Comparison of ENCODE assay signal across 26 mouse cellular contexts in the genomic region with DNA sequence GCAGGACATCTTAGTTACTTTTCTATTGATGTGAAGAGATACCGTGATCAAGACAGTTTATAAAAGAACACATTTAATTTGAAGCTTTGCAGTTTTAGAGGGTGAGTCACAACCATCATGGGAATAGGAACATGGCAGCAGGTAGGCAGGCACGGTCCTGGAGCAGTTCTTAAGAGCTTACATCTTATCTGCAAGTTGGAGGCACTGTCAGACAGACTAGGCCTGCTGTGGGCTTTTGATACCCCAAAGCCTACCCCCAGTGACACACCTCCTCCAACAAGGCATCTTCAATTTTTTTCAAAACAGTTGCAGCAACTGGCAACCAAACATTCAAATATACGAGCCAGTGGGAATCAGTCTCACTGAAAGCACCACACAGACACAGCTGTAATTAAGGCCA. TPM values are rescaled to one million over a fixed set of nuclear protein-coding genes. Genes with fewer than 3 reads are reported as not detected.
"Had no signal": no experiment of that assay in that cellular context is flagged by ENCODE, and none has a peak within 500 bp of the region (broad histone marks: within the 10 kb centered on the region; RNA-seq: fewer than 3 reads in every experiment).

No protein-coding gene starts in this region.

- H3K36me3 ChIP-seq: limb, embryonic 15.5 days; midbrain, embryonic 10.5 days; midbrain, embryonic 12.5 days; neural tube, embryonic 13.5 days; neural tube, embryonic 15.5 days had no signal

- H3K9me3 ChIP-seq: limb, embryonic 15.5 days; midbrain, embryonic 10.5 days; midbrain, embryonic 12.5 days; neural tube, embryonic 13.5 days; neural tube, embryonic 15.5 days had no signal

- H3K27ac ChIP-seq: limb, embryonic 15.5 days; midbrain, embryonic 10.5 days; midbrain, embryonic 12.5 days; neural tube, embryonic 13.5 days; neural tube, embryonic 15.5 days had no signal

- H3K4me2 ChIP-seq: limb, embryonic 15.5 days; lung, embryonic 14.5 days; midbrain, embryonic 12.5 days; neural tube, embryonic 13.5 days; neural tube, embryonic 15.5 days had no signal

- DNase-seq: lung, adult 18-20 months; lung, embryonic 14.5 days; lung, postnatal 10 days; lung, postnatal 4 days; midbrain, embryonic 14.5 days; retina, postnatal 1 day; right cerebral cortex, adult 18-20 months; right cerebral cortex, postnatal 25 days; right cerebral cortex, postnatal 4 days; thymus, adult 18-20 months; thymus, postnatal 25 days; thymus, postnatal 4 days had no signal

- H3K9ac ChIP-seq: limb, embryonic 15.5 days; lung, embryonic 14.5 days; midbrain, embryonic 12.5 days; neural tube, embryonic 13.5 days; neural tube, embryonic 15.5 days had no signal

- H3K27me3 ChIP-seq: limb, embryonic 15.5 days; midbrain, embryonic 12.5 days; neural tube, embryonic 13.5 days; neural tube, embryonic 15.5 days had no signal

- H3K4me3 ChIP-seq: limb, embryonic 15.5 days; midbrain, embryonic 10.5 days; midbrain, embryonic 12.5 days; myocyte; neural tube, embryonic 13.5 days; neural tube, embryonic 15.5 days had no signal

- ATAC-seq: midbrain, embryonic 16.5 days had no signal

RNA-seq across cellular contexts. Expression of gene Dydc2, which starts 1.3 kb away (rescaled TPM):
- polyA plus RNA-seq: limb, embryonic 15.5 days; lung, embryonic 14.5 days; myocyte; neural tube, embryonic 13.5 days; small intestine, adult 2 months; spleen, adult 2 months; stomach, embryonic 14.5 days; stomach, embryonic 16.5 days; urinary bladder, adult 2 months had no signal

RNA-seq across cellular contexts. Expression of gene Dydc1, which starts 2.4 kb away (rescaled TPM):
- polyA plus RNA-seq: limb, embryonic 15.5 days; lung, embryonic 14.5 days; midbrain, embryonic 10.5 days; midbrain, embryonic 12.5 days; midbrain, embryonic 14.5 days; midbrain, embryonic 16.5 days; myocyte; neural tube, embryonic 11.5 days; neural tube, embryonic 13.5 days; neural tube, embryonic 15.5 days; small intestine, adult 2 months; spleen, adult 2 months; stomach, embryonic 14.5 days; stomach, embryonic 16.5 days; thymus, postnatal 0 days; urinary bladder, adult 2 months had no signal

RNA-seq across cellular contexts. Expression of gene Mat1a, which starts 34.5 kb away (rescaled TPM):
- polyA plus RNA-seq: midbrain, embryonic 10.5 days; midbrain, embryonic 12.5 days; midbrain, embryonic 14.5 days; midbrain, embryonic 16.5 days; myocyte; neural tube, embryonic 11.5 days; neural tube, embryonic 13.5 days; neural tube, embryonic 15.5 days; small intestine, adult 2 months; stomach, embryonic 14.5 days; urinary bladder, adult 2 months had no signal
